Mouse (Mus musculus) embryonic facial prominence, embryonic 15.5 days (tissue): Measurements from ENCODE around the gene Parp6. TPM values are rescaled to one million over a fixed set of nuclear protein-coding genes. Genes with fewer than 3 reads are reported as not detected.

Experiments
- ATAC-seq: fragments of 200-750 bp; cut with Nextera tagmentation; 2 replicates; pipeline ENCODE4 v1.8.0; 2017; ENCODE audit warnings: low read depth, moderate TSS enrichment; ENCODE audit not compliant: insufficient number of reproducible peaks, low FRiP score, low TSS enrichment
- H3K27ac ChIP-seq: fragments of 300-500 bp; sonication (generic); replicated peaks from 2 replicates; pipeline ENCODE4 v1.5.1; 2015; ENCODE audit warnings: mild to moderate bottlenecking, inconsistent platforms
- H3K27me3 ChIP-seq: fragments of 300-500 bp; sonication (generic); 2 replicates; pipeline ENCODE4 v1.6.1; 2015; ENCODE audit warnings: inconsistent platforms
- H3K36me3 ChIP-seq: fragments of 300-500 bp; sonication (generic); 2 replicates; pipeline ENCODE4 v1.6.1; 2015; ENCODE audit warnings: mild to moderate bottlenecking, inconsistent platforms
- H3K4me1 ChIP-seq: fragments of 300-500 bp; sonication (generic); 2 replicates; pipeline ENCODE4 v1.6.1; 2015; ENCODE audit warnings: inconsistent platforms
- H3K4me2 ChIP-seq: fragments of 300-500 bp; sonication (generic); replicated peaks from 2 replicates; pipeline ENCODE4 v1.6.1; 2015; ENCODE audit warnings: mild to moderate bottlenecking, inconsistent platforms
- H3K4me3 ChIP-seq: fragments of 300-500 bp; sonication (generic); replicated peaks from 2 replicates; pipeline ENCODE4 v1.5.1; 2015; ENCODE audit warnings: mild to moderate bottlenecking, inconsistent platforms
- H3K9ac ChIP-seq: fragments of 300-500 bp; sonication (generic); 2 replicates; pipeline ENCODE4 v1.6.1; 2015; ENCODE audit warnings: inconsistent platforms
- H3K9me3 ChIP-seq: fragments of 300-500 bp; sonication (generic); replicated peaks from 2 replicates; pipeline ENCODE4 v1.6.1; 2016; ENCODE audit warnings: inconsistent platforms
- WGBS: fragments of 180-500 bp; shearing (Covaris S2); methylation state at CpG from one replicate; pipeline ENCODE4 v1.1.7; 2015; 5-methylcytosine and 5-hydroxymethylcytosine counted together
- polyA plus RNA-seq: library from polyadenylated mRNA; unstranded; fragments of >200 nt; fragmentation: Nextera tagmentation; extraction: Ambion mirVana; gene quantifications from 2 replicates; pipeline ENCODE4 v1.2.1, GENCODE M21; 2015

Parp6 gene
- polyA plus RNA-seq, 1 experiment from 2014 or later, result 36.1 TPM

GRCm38 (mm10) chr9:59656635-59657617 lies 39.8 kb downstream of the Parp6 start:
- H3K27me3 ChIP-seq, result no peaks in the 10 kb centered on the region
- H3K9ac ChIP-seq, result peak overlapping the region; percentile 68
- peak overlapping the region; percentile 97 for H3K27ac ChIP-seq
- H3K4me3 ChIP-seq, result peak overlapping the region; percentile 77
- peaks cover 53% of the 10 kb centered on the region for H3K4me1 ChIP-seq
- H3K4me2 ChIP-seq, result peak overlapping the region; percentile 67
- H3K9me3 ChIP-seq, result no peaks in the 10 kb centered on the region
- WGBS, result under 1% methylated on average over 65 of the region's 65 CpGs
- ATAC-seq, result peak; percentile 4; the same call in 1 of the 2 replicates
- H3K36me3 ChIP-seq, result peaks cover 16% of the 10 kb centered on the region; the same call in 1 of the 2 replicates

- H3K4me2 ChIP-seq, result peak overlapping the region; percentile 67
- 4% methylated on average over 4 of the region's 4 CpGs for WGBS
- peak overlapping the region; percentile 97 for H3K27ac ChIP-seq
- peaks cover 53% of the 10 kb centered on the region for H3K4me1 ChIP-seq
- peak overlapping the region; percentile 68; the same call in 1 of the 2 replicates for H3K9ac ChIP-seq
- H3K36me3 ChIP-seq, result peaks cover 20% of the 10 kb centered on the region; the same call in 1 of the 2 replicates
- H3K4me3 ChIP-seq, result peak overlapping the region; percentile 77
- no peak for ATAC-seq
- H3K27me3 ChIP-seq, result no peaks in the 10 kb centered on the region
- no peaks in the 10 kb centered on the region for H3K9me3 ChIP-seq
These were observed 41.1 kb downstream of the Parp6 start for GRCm38 (mm10) chr9:59658146-59658545.

GRCm38 (mm10) chr9:59659036-59660026 lies 42.2 kb downstream of the Parp6 start:
- H3K4me2 ChIP-seq, result peak overlapping the region; percentile 67
- H3K4me1 ChIP-seq, result peaks cover 53% of the 10 kb centered on the region
- H3K36me3 ChIP-seq, result peaks cover 26% of the 10 kb centered on the region; the same call in 1 of the 2 replicates
- 17% methylated on average over 14 of the region's 14 CpGs for WGBS
- peak overlapping the region; percentile 77 for H3K4me3 ChIP-seq
- 0 out of 2 replicates have a peak, but pooled peaks have one; percentile 16 for ATAC-seq
- H3K9me3 ChIP-seq, result no peaks in the 10 kb centered on the region
- H3K27ac ChIP-seq, result peak overlapping the region; percentile 88
- no peak overlapping the region for H3K9ac ChIP-seq
- no peaks in the 10 kb centered on the region for H3K27me3 ChIP-seq

GRCm38 (mm10) chr9:59660421-59660820 lies 43.3 kb downstream of the Parp6 start:
- Histone ChIP-seq H3K36me3 (peaks cover 36% of the 10 kb centered on the region; the same call in 1 of the 2 replicates), H3K4me2 (peak overlapping the region; percentile 27), H3K27me3 (no peaks in the 10 kb centered on the region), H3K9me3 (no peaks in the 10 kb centered on the region), H3K27ac (peak overlapping the region; percentile 88; the same call in 1 of the 2 replicates), H3K9ac (no peak overlapping the region), H3K4me3 (peak overlapping the region; percentile 77), H3K4me1 (peaks cover 47% of the 10 kb centered on the region)
- WGBS, result 53% methylated on average over 10 of the region's 10 CpGs
- ATAC-seq, result no peak

- Histone ChIP-seq H3K4me3 (no peak overlapping the region), H3K9ac (no peak overlapping the region), H3K27me3 (no peaks in the 10 kb centered on the region), H3K4me1 (peaks cover 44% of the 10 kb centered on the region), H3K36me3 (peaks cover 46% of the 10 kb centered on the region), H3K4me2 (no peak overlapping the region), H3K9me3 (no peaks in the 10 kb centered on the region), H3K27ac (no peak overlapping the region)
- ATAC-seq, result no peak
- WGBS, result 50% methylated on average over 6 of the region's 6 CpGs
These were observed 44.4 kb downstream of the Parp6 start for GRCm38 (mm10) chr9:59661298-59661975.

GRCm38 (mm10) chr9:59663226-59663625 lies 46.1 kb downstream of the Parp6 start:
- WGBS, result 82% methylated on average over 7 of the region's 7 CpGs
- no peaks in the 10 kb centered on the region for H3K9me3 ChIP-seq
- no peak for ATAC-seq
- peaks cover 64% of the 10 kb centered on the region for H3K36me3 ChIP-seq
- H3K9ac ChIP-seq, result no peak overlapping the region
- H3K27me3 ChIP-seq, result no peaks in the 10 kb centered on the region
- no peak overlapping the region for H3K4me3 ChIP-seq
- peaks cover 36% of the 10 kb centered on the region for H3K4me1 ChIP-seq
- H3K27ac ChIP-seq, result no peak overlapping the region
- no peak overlapping the region for H3K4me2 ChIP-seq

- no peaks in the 10 kb centered on the region for H3K27me3 ChIP-seq
- no peaks in the 10 kb centered on the region for H3K9me3 ChIP-seq
- H3K4me1 ChIP-seq, result peaks cover 28% of the 10 kb centered on the region
- H3K9ac ChIP-seq, result no peak overlapping the region
- no peak overlapping the region for H3K4me3 ChIP-seq
- no peak for ATAC-seq
- H3K27ac ChIP-seq, result no peak overlapping the region
- no peak overlapping the region for H3K4me2 ChIP-seq
- WGBS, result 67% methylated on average over 3 of the region's 3 CpGs
- peaks cover 71% of the 10 kb centered on the region for H3K36me3 ChIP-seq
These were observed 46.9 kb downstream of the Parp6 start for GRCm38 (mm10) chr9:59663957-59664356.

- no peak overlapping the region for H3K9ac ChIP-seq
- H3K9me3 ChIP-seq, result no peaks in the 10 kb centered on the region
- no peak for ATAC-seq
- WGBS, result 78% methylated on average over 4 of the region's 4 CpGs
- no peak overlapping the region for H3K4me3 ChIP-seq
- peaks cover 77% of the 10 kb centered on the region for H3K36me3 ChIP-seq
- H3K4me1 ChIP-seq, result peaks cover 21% of the 10 kb centered on the region
- H3K27me3 ChIP-seq, result no peaks in the 10 kb centered on the region
- no peak overlapping the region for H3K4me2 ChIP-seq
- H3K27ac ChIP-seq, result no peak overlapping the region
These were observed 47.7 kb downstream of the Parp6 start for GRCm38 (mm10) chr9:59664664-59665256.

- peaks cover 9% of the 10 kb centered on the region for H3K4me1 ChIP-seq
- WGBS, result 89% methylated on average over 8 of the region's 8 CpGs
- no peak for ATAC-seq
- H3K9ac ChIP-seq, result no peak overlapping the region
- no peaks in the 10 kb centered on the region for H3K27me3 ChIP-seq
- no peak overlapping the region for H3K4me3 ChIP-seq
- no peaks in the 10 kb centered on the region for H3K9me3 ChIP-seq
- peaks cover 79% of the 10 kb centered on the region for H3K36me3 ChIP-seq
- no peak overlapping the region for H3K27ac ChIP-seq
- H3K4me2 ChIP-seq, result no peak overlapping the region
These were observed 48.9 kb downstream of the Parp6 start for GRCm38 (mm10) chr9:59666016-59666415.

GRCm38 (mm10) chr9:59666813-59667212 lies 49.7 kb downstream of the Parp6 start:
- no peaks in the 10 kb centered on the region for H3K27me3 ChIP-seq
- no peak overlapping the region for H3K4me2 ChIP-seq
- H3K9me3 ChIP-seq, result no peaks in the 10 kb centered on the region
- no peak overlapping the region for H3K4me3 ChIP-seq
- 79% methylated on average over 1 of the region's 1 CpGs for WGBS
- no peak overlapping the region for H3K27ac ChIP-seq
- ATAC-seq, result no peak
- no peak overlapping the region for H3K9ac ChIP-seq
- peaks cover under 1% of the 10 kb centered on the region for H3K4me1 ChIP-seq
- H3K36me3 ChIP-seq, result peaks cover 82% of the 10 kb centered on the region
